Mouse (Mus musculus) kidney, embryonic 15.5 days (tissue): ENCODE measurements at regions not wholly inside any gene's neighbourhood (a gene's known extent, or its start where the extent isn't known, plus 50 kb on each side); places are given as distances from the start of the nearest gene placed in this dataset.
A peak's percentile ranks its signal among the peaks of the same experiment; 100 is the strongest.

Source experiments
- ATAC-seq: fragments of 200-750 bp; cut with Nextera tagmentation; replicated peaks from 2 replicates; pipeline ENCODE4 v1.8.0; 2017; ENCODE audit warnings: moderate TSS enrichment; ENCODE audit not compliant: low FRiP score
- H3K27ac ChIP-seq: fragments of 300-500 bp; sonication (generic); 2 replicates; pipeline ENCODE4 v1.5.1; 2015; ENCODE audit warnings: mild to moderate bottlenecking, inconsistent platforms
- H3K27me3 ChIP-seq: fragments of 300-500 bp; sonication (generic); 2 replicates; pipeline ENCODE4 v1.6.1; 2015; ENCODE audit warnings: inconsistent platforms
- H3K36me3 ChIP-seq: fragments of 300-500 bp; sonication (generic); 2 replicates; pipeline ENCODE4 v1.6.1; 2015; ENCODE audit warnings: inconsistent platforms
- H3K4me1 ChIP-seq: fragments of 300-500 bp; sonication (generic); 2 replicates; pipeline ENCODE4 v1.6.1; 2015; ENCODE audit warnings: inconsistent platforms
- H3K4me2 ChIP-seq: fragments of 300-500 bp; sonication (generic); 2 replicates; pipeline ENCODE4 v1.6.1; 2015; ENCODE audit warnings: moderate library complexity, mild to moderate bottlenecking, inconsistent platforms
- H3K4me3 ChIP-seq: fragments of 300-500 bp; sonication (generic); replicated peaks from 2 replicates; pipeline ENCODE4 v1.5.1; 2015; ENCODE audit warnings: mild to moderate bottlenecking, inconsistent platforms
- H3K9ac ChIP-seq: fragments of 300-500 bp; sonication (generic); 2 replicates; pipeline ENCODE4 v1.6.1; 2015; ENCODE audit warnings: mild to moderate bottlenecking, inconsistent platforms
- H3K9me3 ChIP-seq: fragments of 300-500 bp; sonication (generic); replicated peaks from 2 replicates; pipeline ENCODE4 v1.6.1; 2016; ENCODE audit warnings: inconsistent platforms
- WGBS: fragments of 180-500 bp; shearing (Covaris S2); methylation state at CpG from one replicate; pipeline ENCODE4 v1.1.7; 2015; ENCODE audit warnings: mixed read lengths; 5-methylcytosine and 5-hydroxymethylcytosine counted together

GRCm38 (mm10) chr4:57362652-57363051, 61.0 kb upstream of the Ptpn3 start:
- Histone ChIP-seq H3K9ac (no peak overlapping the region), H3K4me2 (no peak overlapping the region), H3K4me1 (no peaks in the 10 kb centered on the region), H3K27me3 (no peaks in the 10 kb centered on the region), H3K4me3 (no peak overlapping the region), H3K9me3 (no peaks in the 10 kb centered on the region), H3K36me3 (no peaks in the 10 kb centered on the region), H3K27ac (no peak overlapping the region)
- 75% methylated on average over 8 of the region's 8 CpGs for WGBS
- no peak for ATAC-seq

- Histone ChIP-seq H3K4me3 (no peak overlapping the region), H3K27me3 (no peaks in the 10 kb centered on the region), H3K27ac (no peak overlapping the region), H3K9me3 (no peaks in the 10 kb centered on the region), H3K36me3 (no peaks in the 10 kb centered on the region), H3K9ac (no peak overlapping the region), H3K4me2 (no peak overlapping the region), H3K4me1 (no peaks in the 10 kb centered on the region)
- 16% methylated on average over 12 of the region's 12 CpGs for WGBS
- 0 out of 2 replicates have a peak, but pooled peaks have one; percentile 58 for ATAC-seq
Observed at GRCm38 (mm10) chr4:57369736-57370373, 64.2 kb upstream of the Palm2 start.

GRCm38 (mm10) chr4:57377872-57378271, 56.2 kb upstream of the Palm2 start:
- no peak overlapping the region for H3K4me3 ChIP-seq
- no peak overlapping the region for H3K4me2 ChIP-seq
- no peaks in the 10 kb centered on the region for H3K36me3 ChIP-seq
- 0 out of 2 replicates have a peak, but pooled peaks cover 3% of the 10 kb centered on the region for H3K4me1 ChIP-seq
- ATAC-seq = peak; percentile 40; the same call in 1 of the 2 replicates
- H3K27ac ChIP-seq = no peak overlapping the region
- H3K27me3 ChIP-seq = no peaks in the 10 kb centered on the region
- H3K9me3 ChIP-seq = no peaks in the 10 kb centered on the region
- WGBS = 28% methylated on average over 5 of the region's 5 CpGs
- H3K9ac ChIP-seq = no peak overlapping the region

GRCm38 (mm10) chr4:57380063-57380800, 53.8 kb upstream of the Palm2 start:
- ATAC-seq = no peak
- WGBS = 84% methylated on average over 9 of the region's 9 CpGs
- H3K9ac ChIP-seq = no peak overlapping the region
- H3K4me2 ChIP-seq = no peak overlapping the region
- no peaks in the 10 kb centered on the region for H3K9me3 ChIP-seq
- no peak overlapping the region for H3K27ac ChIP-seq
- H3K4me3 ChIP-seq = no peak overlapping the region
- H3K4me1 ChIP-seq = 0 out of 2 replicates have a peak, but pooled peaks cover 3% of the 10 kb centered on the region
- no peaks in the 10 kb centered on the region for H3K36me3 ChIP-seq
- no peaks in the 10 kb centered on the region for H3K27me3 ChIP-seq

GRCm38 (mm10) chr4:57381306-57381705, 52.7 kb upstream of the Palm2 start:
- H3K9me3 ChIP-seq = no peaks in the 10 kb centered on the region
- H3K4me2 ChIP-seq = no peak overlapping the region
- no peaks in the 10 kb centered on the region for H3K36me3 ChIP-seq
- no peak overlapping the region for H3K9ac ChIP-seq
- 88% methylated on average over 4 of the region's 4 CpGs for WGBS
- no peak overlapping the region for H3K27ac ChIP-seq
- H3K27me3 ChIP-seq = no peaks in the 10 kb centered on the region
- 0 out of 2 replicates have a peak, but pooled peaks cover 3% of the 10 kb centered on the region for H3K4me1 ChIP-seq
- H3K4me3 ChIP-seq = no peak overlapping the region
- ATAC-seq = no peak
